Mouse (Mus musculus) olfactory bulb, adult 2 months (tissue): ENCODE measurements around the gene Timd2. TPM values are rescaled to one million over a fixed set of nuclear protein-coding genes. Genes with fewer than 3 reads are reported as not detected.

ENCODE experiments used
- H3K27ac ChIP-seq: fragments of 200-500 bp; 2 replicates; pipeline ENCODE4 v1.5.1; 2012; ENCODE audit warnings: low read depth, low read length; ENCODE audit not compliant: insufficient read depth
- H3K4me1 ChIP-seq: fragments of 200-500 bp; 2 replicates; pipeline ENCODE4 v1.6.1; 2012; ENCODE audit warnings: low read length; ENCODE audit not compliant: control insufficient read depth, insufficient read depth
- H3K4me3 ChIP-seq: fragments of 200-500 bp; 2 replicates; pipeline ENCODE4 v1.5.1; 2012; ENCODE audit warnings: mild to moderate bottlenecking, low read depth, low read length, moderate library complexity; ENCODE audit not compliant: insufficient read depth
- CTCF ChIP-seq: fragments of 200-500 bp; IDR thresholded peaks from 2 replicates; pipeline ENCODE4 v1.5.1; 2012; ENCODE audit warnings: low read depth, mild to moderate bottlenecking, low read length, moderate library complexity; ENCODE audit not compliant: insufficient read depth
- POLR2A ChIP-seq: fragments of 200-500 bp; IDR thresholded peaks from 2 replicates; pipeline ENCODE4 v1.6.1; 2012; ENCODE audit warnings: mild to moderate bottlenecking, low read depth, low read length, moderate library complexity; ENCODE audit not compliant: insufficient read depth
- WGBS: fragments of 180-500 bp; shearing (Covaris S2); methylation state at CpG from one replicate; pipeline ENCODE4 v1.1.7; 2018; 5-methylcytosine and 5-hydroxymethylcytosine counted together
- polyA plus RNA-seq: library from polyadenylated mRNA; stranded (reverse); fragments of >200 nt; gene quantifications from 2 replicates; pipeline ENCODE4 v1.2.4, GENCODE M21; 2012; ENCODE audit warnings: low replicate concordance; ENCODE audit not compliant: missing spikeins, insufficient read depth, insufficient read length

Timd2 gene
- polyA plus RNA-seq, 1 experiment = not detected

DNA sequence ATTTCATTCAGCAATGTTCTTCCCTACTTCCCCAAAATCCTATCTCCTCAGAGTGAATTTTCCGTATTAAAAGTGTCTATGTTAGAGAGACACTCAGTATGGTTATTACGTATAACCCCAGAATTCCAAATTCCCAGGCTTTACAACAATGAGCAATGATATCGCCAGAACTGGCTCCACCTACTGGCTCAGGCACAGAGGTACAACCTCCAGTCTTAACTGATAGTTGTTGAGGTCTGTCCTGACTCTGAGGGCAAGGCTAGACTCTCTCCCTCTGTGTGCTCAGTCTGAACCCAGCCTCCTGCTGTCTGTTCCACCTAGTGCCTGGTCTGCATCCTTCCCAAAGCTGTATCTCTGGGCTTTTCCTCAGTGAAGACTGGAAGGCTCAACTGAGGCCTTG lies 75.2 kb downstream of the Timd2 start:
- H3K27ac ChIP-seq = no peak overlapping the region
- 27% methylated on average over 3 of the region's 3 CpGs for WGBS
- no peak overlapping the region for H3K4me3 ChIP-seq
- TF ChIP-seq CTCF (no peak), POLR2A (no peak)
- no peaks in the 10 kb centered on the region for H3K4me1 ChIP-seq

GRCm38 (mm10) chr11:46629211-46629795 lies 77.6 kb downstream of the Timd2 start, which contains the start of gene Dppa1:
Gene Dppa1 (minus strand): TSS chr11:46629261.
- no peak within 1 kb of the TSS for H3K27ac ChIP-seq
- TF ChIP-seq POLR2A = no peak
- H3K4me3 ChIP-seq = no peak within 1 kb of the TSS
- no peaks in the 10 kb centered on the region for H3K4me1 ChIP-seq
- 83% methylated on average over 2 of the region's 2 CpGs for whole genome bisulfite sequencing

GRCm38 (mm10) chr11:46620414-46621168 lies 86.3 kb downstream of the Timd2 start:
- no peak overlapping the region for H3K27ac ChIP-seq
- no peak overlapping the region for H3K4me3 ChIP-seq
- TF ChIP-seq CTCF = no peak
- no peak for TF ChIP-seq POLR2A
- no peaks in the 10 kb centered on the region for H3K4me1 ChIP-seq
- WGBS = 71% methylated on average over 7 of the region's 7 CpGs

DNA sequence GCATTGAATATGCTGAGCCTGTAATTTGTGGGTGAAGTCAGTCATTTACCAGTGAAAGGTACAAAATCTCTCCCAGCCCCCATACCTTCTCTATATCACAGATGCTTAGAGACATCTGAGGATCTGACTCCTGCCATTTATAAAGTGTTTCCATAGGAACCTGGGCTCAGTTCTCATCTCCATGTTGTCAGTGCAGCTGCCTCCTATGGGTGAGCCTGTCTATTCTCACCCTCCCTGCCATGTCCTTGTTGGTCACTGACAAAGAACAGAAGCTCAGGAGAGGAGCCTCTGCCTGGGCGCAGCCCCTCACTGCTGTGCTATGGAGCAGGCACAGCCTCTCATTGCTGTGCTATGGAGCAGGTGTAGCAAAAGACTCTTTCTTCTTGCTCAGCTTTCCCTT lies 86.9 kb downstream of the Timd2 start:
- no peak for TF ChIP-seq POLR2A
- TF ChIP-seq CTCF = no peak
- no peaks in the 10 kb centered on the region for H3K4me1 ChIP-seq
- 91% methylated on average over 1 of the region's 1 CpGs for WGBS
- no peak overlapping the region for H3K27ac ChIP-seq
- no peak overlapping the region for H3K4me3 ChIP-seq

Other genes with a start within 250 kb of the Timd2 start
- not detected in 2 replicates for gene Gm12169, start 182.8 kb downstream of the Timd2 start, polyA plus RNA-seq
- not detected in 2 replicates for gene BC053393, start 135.5 kb downstream of the Timd2 start, polyA plus RNA-seq
- gene Dppa1, start 77.8 kb downstream of the Timd2 start, polyA plus RNA-seq = not detected in 2 replicates
- gene Havcr1, start 28.0 kb upstream of the Timd2 start, polyA plus RNA-seq = not detected in 2 replicates
- not detected in 2 replicates for gene Timd4, start 103.7 kb upstream of the Timd2 start, polyA plus RNA-seq